In genomic region chr4:141789564-141790218, GRCm38 (mm10) we compare ENCODE assay signal across 8 mouse cellular contexts. TPM values are rescaled to one million over a fixed set of nuclear protein-coding genes. Genes with fewer than 3 reads are reported as not detected.
DNase-seq lines count a peak whose midpoint lies in the region; ATAC-seq and TF ChIP-seq lines count a peak whose summit lies in the region.

No protein-coding gene starts in this region.

- peaks cover 23% of the 10 kb centered on the region for H3K4me1 ChIP-seq in heart, embryonic 13.5 days
- H3K4me1 ChIP-seq in ES-E14 (ENCODE audit: control insufficient read depth in 2 of 2, insufficient read depth in 2 of 2, low read length in 2 of 2, poor library complexity in 1 of 2), result peaks cover 2 to 3% of the 10 kb centered on the region in 2 experiments; a peak in 2 of 4 replicates
- peaks cover 12% of the 10 kb centered on the region for H3K4me1 ChIP-seq in hindbrain, embryonic 12.5 days
- peaks cover 8% of the 10 kb centered on the region for H3K4me1 ChIP-seq in midbrain, embryonic 11.5 days (ENCODE audit: control insufficient read depth, insufficient read depth, low read length)

- peak overlapping the region; percentile 87 for H3K9ac ChIP-seq in heart, embryonic 13.5 days
- H3K9ac ChIP-seq in ES-E14 (ENCODE audit: insufficient read depth, low read depth, low read length, poor library complexity, severe bottlenecking), result peak overlapping the region; percentile 90
- H3K9ac ChIP-seq in hindbrain, embryonic 12.5 days, result peak overlapping the region; percentile 97
- H3K9ac ChIP-seq in midbrain, embryonic 11.5 days (ENCODE audit: low read length), result peak overlapping the region; percentile 91

- H3K36me3 ChIP-seq in heart, embryonic 13.5 days, result peaks cover 38% of the 10 kb centered on the region
- H3K36me3 ChIP-seq in ES-E14 (ENCODE audit: control insufficient read depth, insufficient read depth, low read length, poor library complexity, severe bottlenecking), result no peaks in the 10 kb centered on the region
- H3K36me3 ChIP-seq in hindbrain, embryonic 12.5 days, result peaks cover 16% of the 10 kb centered on the region; the same call in 1 of the 2 replicates
- no peaks in the 10 kb centered on the region; the same call in 1 of the 2 replicates for H3K36me3 ChIP-seq in midbrain, embryonic 11.5 days (ENCODE audit: control insufficient read depth, insufficient read depth, low read length)

- DNase-seq in heart, adult 11 months, result no peak
- DNase-seq in ES-E14 (ENCODE audit: low read depth, low spot score), result no peak
- peak; percentile 87 for DNase-seq in midbrain, embryonic 11.5 days (ENCODE audit: low spot score, missing footprints)
- DNase-seq in frontal cortex, postnatal 36 days (ENCODE audit: low spot score in 2 of 2), result no peak
- DNase-seq in urinary bladder, postnatal 4 days (ENCODE audit: low spot score in 2 of 2), result no peak
- DNase-seq in urinary bladder, postnatal 36 days (ENCODE audit: low spot score in 2 of 2), result no peak

- in situ Hi-C loops in ES-E14 (cut with MboI; ENCODE audit: low sequenced_read_pairs in 2 of 2, unreplicated experiment in 2 of 2), result no loop called here

- no peaks in the 10 kb centered on the region for H3K9me3 ChIP-seq in heart, embryonic 13.5 days
- no peaks in the 10 kb centered on the region for H3K9me3 ChIP-seq in ES-E14 (ENCODE audit: control insufficient read depth, insufficient read depth, low read depth, low read length)
- no peaks in the 10 kb centered on the region for H3K9me3 ChIP-seq in hindbrain, embryonic 12.5 days (replicated peaks)
- no peaks in the 10 kb centered on the region for H3K9me3 ChIP-seq in midbrain, embryonic 11.5 days (ENCODE audit: control insufficient read depth, low read length)

- 33% methylated on average over 3 of the region's 3 CpGs for WGBS in heart, embryonic 13.5 days
- 53% methylated on average over 3 of the region's 3 CpGs for WGBS in hindbrain, embryonic 12.5 days
- WGBS in midbrain, embryonic 11.5 days, result 55% methylated on average over 3 of the region's 3 CpGs

- peak overlapping the region; percentile 57 for H3K27ac ChIP-seq in heart, embryonic 13.5 days (replicated peaks)
- no peak overlapping the region for H3K27ac ChIP-seq in ES-E14 (ENCODE audit: insufficient read depth, low read depth, low read length, poor library complexity, severe bottlenecking)
- no peak overlapping the region for H3K27ac ChIP-seq in hindbrain, embryonic 12.5 days
- no peak overlapping the region; the same call in 1 of the 2 replicates for H3K27ac ChIP-seq in midbrain, embryonic 11.5 days (ENCODE audit: low read depth, low read length)

- peak overlapping the region; percentile 82 for H3K4me2 ChIP-seq in heart, embryonic 13.5 days
- H3K4me2 ChIP-seq in hindbrain, embryonic 12.5 days (replicated peaks), result peak overlapping the region; percentile 86
- H3K4me2 ChIP-seq in midbrain, embryonic 11.5 days, result peak overlapping the region; percentile 76

- no peaks in the 10 kb centered on the region for H3K27me3 ChIP-seq in heart, embryonic 13.5 days (replicated peaks)
- no peaks in the 10 kb centered on the region for H3K27me3 ChIP-seq in hindbrain, embryonic 12.5 days
- H3K27me3 ChIP-seq in midbrain, embryonic 11.5 days (ENCODE audit: control insufficient read depth, insufficient read depth, low read length), result no peaks in the 10 kb centered on the region

- no peak for ATAC-seq in heart, embryonic 13.5 days (ENCODE audit: extremely low read depth, insufficient number of reproducible peaks, low FRiP score, low TSS enrichment)
- ATAC-seq in hindbrain, embryonic 12.5 days (ENCODE audit: low FRiP score), result no peak
- ATAC-seq in midbrain, embryonic 11.5 days (ENCODE audit: low FRiP score), result no peak

- peak overlapping the region; percentile 66 for H3K4me3 ChIP-seq in heart, embryonic 13.5 days
- H3K4me3 ChIP-seq in ES-E14 (ENCODE audit: insufficient read depth in 1 of 2, low read depth in 1 of 2, low read length in 2 of 2, poor library complexity in 1 of 2, severe bottlenecking in 1 of 2), result peak overlapping the region; percentile 59 to 81
- peak overlapping the region; percentile 95 for H3K4me3 ChIP-seq in hindbrain, embryonic 12.5 days
- peak overlapping the region; percentile 83 for H3K4me3 ChIP-seq in midbrain, embryonic 11.5 days (ENCODE audit: low read depth, low read length)

TF ChIP-seq in ES-E14, 5 proteins besides CTCF, POLR2A, EP300 and RAD21:
- TF ChIP-seq ZC3H11A (IDR thresholded peaks at IDR 0.05; ENCODE audit: borderline replicate concordance, low read depth, low read length), result no peak
- no peak for TF ChIP-seq CHD2 (IDR thresholded peaks at IDR 0.05; ENCODE audit: low read depth, low read length)
- TF ChIP-seq MAFK (IDR thresholded peaks at IDR 0.05; ENCODE audit: insufficient read depth, low read depth, low read length), result no peak
- TF ChIP-seq HCFC1 (IDR thresholded peaks at IDR 0.05; ENCODE audit: borderline replicate concordance, insufficient read depth, low read length), result no peak
- no peak for TF ChIP-seq ZNF384 (IDR thresholded peaks at IDR 0.05; ENCODE audit: low read depth, low read length)

RNA-seq across cellular contexts. Expression of gene Dnajc16, which starts 1.0 kb away (rescaled TPM):
- polyA plus RNA-seq in heart, embryonic 13.5 days (2015; fragmentation: Nextera tagmentation; extraction: Ambion mirVana), result 4.0 and 4.2 TPM in 2 replicates
- 12.1 and 19.3 TPM in 2 replicates for total RNA-seq in ES-E14 (2012; rRNA removed)
- polyA plus RNA-seq in hindbrain, embryonic 12.5 days (2016; fragmentation: Nextera tagmentation; extraction: Ambion mirVana), result 6.3 and 7.2 TPM in 2 replicates
- 4.7 and 5.4 TPM in 2 replicates for polyA plus RNA-seq in midbrain, embryonic 11.5 days (2014; fragmentation: Nextera tagmentation; extraction: Ambion mirVana)

RNA-seq across cellular contexts. Expression of gene Casp9, which starts 3.7 kb away (rescaled TPM):
- 14.3 and 15.5 TPM in 2 replicates for polyA plus RNA-seq in heart, embryonic 13.5 days (2015; fragmentation: Nextera tagmentation; extraction: Ambion mirVana)
- total RNA-seq in ES-E14 (2012; rRNA removed), result 5.5 and 6.1 TPM in 2 replicates
- 23.6 and 25.6 TPM in 2 replicates for polyA plus RNA-seq in hindbrain, embryonic 12.5 days (2016; fragmentation: Nextera tagmentation; extraction: Ambion mirVana)
- polyA plus RNA-seq in midbrain, embryonic 11.5 days (2014; fragmentation: Nextera tagmentation; extraction: Ambion mirVana), result 17.8 and 18.6 TPM in 2 replicates

RNA-seq across cellular contexts. Expression of gene Cela2a, which starts 36.3 kb away (rescaled TPM):
- polyA plus RNA-seq in heart, embryonic 13.5 days (2015; fragmentation: Nextera tagmentation; extraction: Ambion mirVana), result not detected in 2 replicates
- total RNA-seq in ES-E14 (2012; rRNA removed), result 7.3 and 8.2 TPM in 2 replicates
- polyA plus RNA-seq in hindbrain, embryonic 12.5 days (2016; fragmentation: Nextera tagmentation; extraction: Ambion mirVana), result not detected in 2 replicates
- not detected in 2 replicates for polyA plus RNA-seq in midbrain, embryonic 11.5 days (2014; fragmentation: Nextera tagmentation; extraction: Ambion mirVana)

RNA-seq across cellular contexts. Expression of gene Agmat, which starts 43.2 kb away (rescaled TPM):
- polyA plus RNA-seq in heart, embryonic 13.5 days (2015; fragmentation: Nextera tagmentation; extraction: Ambion mirVana), result 1.0 and 1.9 TPM in 2 replicates
- total RNA-seq in ES-E14 (2012; rRNA removed), result 0.62 and 1.3 TPM in 2 replicates
- polyA plus RNA-seq in hindbrain, embryonic 12.5 days (2016; fragmentation: Nextera tagmentation; extraction: Ambion mirVana), result not detected in 2 replicates
- polyA plus RNA-seq in midbrain, embryonic 11.5 days (2014; fragmentation: Nextera tagmentation; extraction: Ambion mirVana), result not detected in 2 replicates

RNA-seq across cellular contexts. Expression of gene Ctrc, which starts 56.5 kb away (rescaled TPM):
- not detected in 2 replicates for polyA plus RNA-seq in heart, embryonic 13.5 days (2015; fragmentation: Nextera tagmentation; extraction: Ambion mirVana)
- not detected in 2 replicates for total RNA-seq in ES-E14 (2012; rRNA removed)
- polyA plus RNA-seq in hindbrain, embryonic 12.5 days (2016; fragmentation: Nextera tagmentation; extraction: Ambion mirVana), result not detected in 2 replicates
- not detected in 2 replicates for polyA plus RNA-seq in midbrain, embryonic 11.5 days (2014; fragmentation: Nextera tagmentation; extraction: Ambion mirVana)
